Mouse (Mus musculus) layer of hippocampus, adult 8-10 months (tissue): ENCODE results near the gene Slc1a2. TPM values are rescaled to one million over a fixed set of nuclear protein-coding genes. Genes with fewer than 3 reads are reported as not detected.

Experiments
- DNase-seq, 2 experiments: peaks; one replicate each; pipeline ENCODE4 v3.0.0; 2022; ENCODE audit warnings: low spot score in 2 of 2
- total RNA-seq, 4 experiments: library from RNA; stranded (reverse); gene quantifications; 2 replicates each; pipeline ENCODE4 v1.2.4; 2022

Slc1a2 gene
- total RNA-seq, 4 experiments from 2014 or later: 1,693 to 1,901 (median 1,776) TPM

DNA sequence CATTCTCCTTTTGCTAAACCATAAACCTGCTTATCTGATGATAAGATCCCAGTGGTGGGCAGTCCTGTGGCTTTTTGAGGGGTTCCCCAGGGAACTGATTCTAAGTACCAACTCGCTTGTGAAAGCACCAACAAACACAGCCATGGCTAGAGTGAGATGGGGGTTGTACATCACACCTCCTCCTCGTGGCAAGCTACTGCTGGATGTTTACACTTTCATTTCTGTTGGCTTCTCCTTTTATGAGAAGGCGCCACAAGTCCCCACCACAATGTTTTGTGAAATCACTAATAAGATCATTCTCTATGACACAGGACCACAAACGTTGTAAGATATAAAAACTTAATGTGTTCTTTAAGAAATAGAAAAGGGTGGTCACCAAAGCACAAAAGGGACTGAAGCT, 154.3 kb downstream of the Slc1a2 start:
- DNase-seq: no peak

- DNase-seq: no peak
Observed at GRCm38 (mm10) chr2:102815289-102815809, 156.9 kb downstream of the Slc1a2 start.

- peak in 1 of 2 experiments; percentile 22 for DNase-seq
Observed at GRCm38 (mm10) chr2:102820225-102820711, 161.8 kb downstream of the Slc1a2 start.

- no peak for DNase-seq
Observed at GRCm38 (mm10) chr2:102820790-102821189, 162.3 kb downstream of the Slc1a2 start.

GRCm38 (mm10) chr2:102822036-102822435, 163.6 kb downstream of the Slc1a2 start:
- peak; percentile 35 to 52 for DNase-seq

- no peak for DNase-seq
Observed at GRCm38 (mm10) chr2:102825961-102826633, 167.6 kb downstream of the Slc1a2 start.

DNA sequence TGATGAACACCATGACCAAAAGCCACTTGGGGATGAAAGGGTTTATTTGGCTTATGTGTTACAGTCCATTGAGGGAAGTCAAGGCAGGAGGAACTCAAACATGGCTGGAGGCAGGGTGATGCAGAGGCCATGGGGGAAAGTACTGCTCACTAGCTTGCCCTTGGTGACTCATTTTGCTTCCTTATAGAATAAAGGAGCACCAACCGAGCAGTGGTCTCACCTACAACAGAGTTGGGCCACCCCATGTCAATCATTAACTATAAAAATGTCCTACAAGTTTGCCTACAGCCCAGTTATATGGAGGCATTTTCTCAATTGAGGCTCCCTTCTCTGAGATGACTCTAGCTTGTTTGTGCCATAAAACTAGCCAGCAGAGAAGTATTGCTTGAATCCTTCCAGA, 169.4 kb downstream of the Slc1a2 start:
- DNase-seq: no peak

DNA sequence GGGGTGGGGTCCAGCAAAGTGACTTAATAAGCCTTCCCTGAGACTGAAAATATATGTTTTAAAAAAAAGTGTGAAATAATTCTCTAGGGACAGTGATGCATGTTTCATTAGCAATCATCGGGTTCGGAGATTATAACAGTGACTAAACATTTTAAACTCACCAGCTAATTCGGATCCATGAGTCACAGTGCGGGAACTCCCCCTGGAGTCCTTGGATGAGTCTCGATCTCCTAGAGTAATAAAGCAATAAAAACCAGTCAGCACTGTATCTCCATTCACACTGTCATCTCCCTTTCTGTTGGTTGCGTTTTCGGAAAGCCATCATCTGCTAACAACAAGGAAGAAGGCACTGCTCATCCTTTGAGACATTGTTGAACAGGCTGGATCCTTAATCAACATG, 169.9 kb downstream of the Slc1a2 start:
- DNase-seq: no peak

- DNase-seq: peak; percentile 18 to 66
Observed at GRCm38 (mm10) chr2:102829201-102829600, 170.7 kb downstream of the Slc1a2 start.

DNA sequence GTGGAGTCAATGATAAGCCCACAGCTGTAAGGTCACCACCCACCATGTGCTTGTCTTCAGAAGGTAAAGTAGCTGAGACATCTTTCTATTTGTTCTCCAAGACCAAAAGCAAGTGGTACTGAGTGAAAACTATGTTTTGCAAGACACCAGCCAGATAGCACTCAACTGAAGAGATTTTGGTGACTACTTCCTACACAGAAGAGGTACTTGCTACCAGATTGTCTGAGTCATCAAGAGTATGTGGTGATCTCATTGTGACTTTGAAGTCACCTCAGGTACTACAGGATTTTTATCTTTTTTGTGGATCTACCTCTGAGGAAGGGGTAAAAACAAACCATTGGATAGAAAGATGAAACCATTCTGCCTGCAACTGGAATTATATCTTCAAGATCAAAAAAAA, 173.1 kb downstream of the Slc1a2 start:
- no peak for DNase-seq

DNA sequence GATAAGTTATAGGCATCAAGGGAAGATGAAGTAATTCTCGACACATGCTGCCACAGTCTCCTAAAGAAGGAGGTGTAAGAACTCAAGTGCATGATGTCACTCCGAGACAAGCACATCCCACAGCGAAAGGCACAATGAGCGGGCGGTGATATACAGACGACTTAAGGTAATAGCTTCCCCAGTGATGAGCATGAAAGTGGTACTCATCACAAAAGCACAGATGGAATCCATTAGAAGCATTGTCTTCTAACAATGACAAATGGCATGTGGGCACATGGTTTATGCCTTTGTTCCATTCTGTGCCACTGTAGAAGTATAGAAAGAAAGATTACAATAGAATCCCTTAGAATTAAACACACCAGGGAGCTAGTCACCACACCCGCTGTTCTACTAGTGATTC, 179.7 kb downstream of the Slc1a2 start:
- DNase-seq: no peak

Other genes with a start within 250 kb of the Slc1a2 start
- 10 to 100 TPM; 45.0 to 47.7 (median 46.3) TPM for gene Fjx1, start 206.2 kb upstream of the Slc1a2 start, total RNA-seq
- 10 to 100 TPM; 10.1 to 14.4 (median 11.7) TPM for gene Pamr1, start 108.6 kb upstream of the Slc1a2 start, total RNA-seq
- gene Cd44, start 243.0 kb downstream of the Slc1a2 start, total RNA-seq: 10 to 100 TPM in 2 of 4 experiments, 1 to 10 TPM in 2; 5.6 to 20.0 (median 11.2) TPM